Mouse (Mus musculus) R1 (cell line): ENCODE measurements at regions not wholly inside any gene's neighbourhood (a gene's known extent, or its start where the extent isn't known, plus 50 kb on each side); places are given as distances from the start of the nearest gene placed in this dataset.
A peak's percentile ranks its signal among the peaks of the same experiment; 100 is the strongest.

Experiments used
- DNase-seq: peaks from one replicate; pipeline ENCODE4 v3.0.0-alpha.2; 2018; ENCODE audit warnings: low read depth, low spot score

DNA sequence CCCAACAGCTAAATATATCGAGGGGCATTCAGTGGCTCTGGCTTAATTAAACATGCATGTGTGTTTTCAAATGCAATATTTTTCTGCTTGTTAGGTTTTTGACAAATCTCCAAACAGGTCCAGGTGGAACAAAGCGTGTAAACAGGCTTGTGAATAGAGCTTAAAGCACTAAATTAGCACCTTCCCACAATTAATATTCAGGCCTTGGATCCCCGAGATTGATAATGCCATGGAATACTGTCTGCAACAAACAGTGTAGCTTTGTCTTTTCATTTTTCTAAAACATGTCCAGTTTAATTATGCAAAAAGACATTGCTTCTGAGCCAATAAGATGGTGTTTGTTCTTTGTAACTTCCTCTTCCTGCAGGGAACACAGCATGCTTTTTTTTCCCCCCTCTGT, 258.9 kb downstream of the Barhl2 start:
- no peak for DNase-seq

GRCm38 (mm10) chr5:106191141-106191540, 266.8 kb downstream of the Barhl2 start:
- DNase-seq: no peak

DNA sequence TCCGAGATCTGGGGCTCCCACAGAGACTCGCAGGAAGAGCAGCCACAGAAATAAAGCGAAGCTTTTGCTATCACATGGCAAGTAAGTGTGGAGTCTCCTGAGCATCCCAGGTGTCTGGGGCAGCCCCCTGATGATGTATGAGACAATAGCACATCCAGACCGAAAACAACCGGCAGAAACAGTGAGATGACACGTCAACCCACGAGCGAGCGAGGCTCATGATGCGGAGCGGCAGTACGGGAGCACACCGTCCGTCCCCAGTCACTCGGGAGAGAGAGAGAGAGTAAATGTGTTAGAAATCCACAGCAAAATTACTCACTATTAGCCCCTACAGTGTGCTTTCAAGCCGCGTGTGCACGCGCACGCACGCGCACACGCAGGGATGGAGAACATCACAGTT, 276.2 kb downstream of the Barhl2 start:
- no peak for DNase-seq

DNA sequence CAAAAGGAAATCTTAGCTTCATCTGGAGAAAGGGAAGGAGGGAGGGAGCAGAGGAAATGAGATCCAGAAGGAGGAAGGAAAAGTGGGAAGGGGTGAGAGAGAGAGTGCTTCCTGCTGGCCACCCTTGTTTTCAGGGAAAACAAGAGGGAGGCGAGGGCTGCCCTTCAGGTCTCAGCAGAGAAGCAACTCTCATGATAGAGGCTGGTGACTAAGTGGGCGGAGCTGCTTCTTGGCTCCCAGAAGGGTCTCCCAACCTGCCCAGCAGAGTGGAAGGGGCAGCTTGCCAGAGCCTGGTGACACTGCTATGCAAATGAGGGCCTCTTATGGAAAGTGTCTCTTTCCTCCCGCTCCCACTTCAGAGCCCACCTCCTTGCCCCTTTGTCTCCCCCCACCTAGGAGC, 285.8 kb downstream of the Barhl2 start:
- no peak for DNase-seq

GRCm38 (mm10) chr5:106170405-106170804, 287.6 kb downstream of the Barhl2 start:
- peak; percentile 21 for DNase-seq

- no peak for DNase-seq
These were observed 290.4 kb downstream of the Barhl2 start for GRCm38 (mm10) chr5:106167556-106167955.

DNA sequence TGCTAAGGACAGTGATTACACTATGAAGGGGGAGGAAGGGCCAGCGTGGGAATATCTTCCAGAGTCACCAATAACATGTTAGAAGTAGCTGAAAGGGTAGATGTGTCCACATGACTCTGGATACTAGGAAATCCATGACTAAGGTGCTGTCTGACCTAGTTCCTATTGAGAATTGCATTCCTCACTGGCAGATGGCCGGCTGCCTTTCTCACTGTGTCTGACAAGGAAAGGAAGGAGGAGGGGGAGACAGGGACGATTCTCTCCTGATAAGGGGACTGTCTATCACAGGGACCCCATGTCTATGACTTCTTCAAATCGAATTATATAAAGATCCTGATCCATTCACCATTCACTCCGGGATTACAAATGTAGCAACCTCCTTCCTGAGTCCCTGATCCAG, 289.9 kb downstream of the Zfp326 start:
- DNase-seq: no peak

DNA sequence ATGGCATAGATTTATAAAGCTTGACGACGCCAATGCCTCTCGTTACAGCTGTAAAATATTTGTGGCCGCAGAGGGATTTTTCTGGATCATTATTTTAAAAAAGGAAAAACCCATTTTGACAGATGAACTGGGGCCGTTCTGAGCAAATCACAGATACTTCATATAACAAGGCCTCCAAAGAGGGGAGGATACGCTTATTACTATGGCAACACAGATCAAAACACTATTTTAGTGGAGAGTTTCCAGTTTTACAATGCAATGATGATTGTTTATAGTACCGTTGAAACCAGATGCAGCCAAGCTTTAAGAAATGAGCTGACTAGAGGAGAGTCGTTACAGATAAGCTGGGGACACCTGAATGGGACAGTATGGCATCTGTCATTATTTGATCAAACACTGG, 287.8 kb downstream of the Zfp326 start:
- no peak for DNase-seq

DNA sequence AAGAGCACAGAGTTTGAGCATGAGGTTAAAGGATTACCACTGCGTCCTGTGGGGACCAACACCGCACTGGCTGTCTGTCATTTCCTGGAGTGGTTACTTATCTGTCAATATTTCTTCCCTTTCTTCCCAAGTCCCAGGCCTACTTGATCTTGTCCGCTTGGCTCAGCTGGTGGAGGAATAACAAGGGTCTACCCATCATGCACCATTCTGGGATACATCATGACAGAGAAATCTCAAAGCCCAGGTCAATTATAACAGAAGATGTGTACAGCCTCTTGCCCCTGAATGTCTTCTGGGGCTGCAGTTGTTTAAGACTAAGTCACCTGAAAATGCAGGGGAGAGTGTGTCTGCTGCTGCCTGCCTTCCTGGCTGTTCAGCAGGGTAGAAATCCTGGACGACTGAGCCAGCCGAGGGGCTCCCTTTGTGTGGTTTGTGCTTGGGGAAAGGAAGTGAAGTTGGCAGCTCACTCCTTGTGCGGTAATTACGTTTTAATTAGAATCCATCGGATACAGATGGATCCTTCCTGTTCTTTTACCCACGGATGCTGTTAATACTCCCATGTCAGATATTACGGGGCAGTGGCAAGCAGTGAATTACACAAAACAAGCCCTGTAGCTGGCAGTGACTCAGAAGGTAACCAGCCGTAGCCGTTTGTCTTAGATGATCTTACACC, 286.8 kb downstream of the Zfp326 start:
- DNase-seq: no peak

- DNase-seq: no peak
These were observed 262.7 kb downstream of the Zfp326 start for GRCm38 (mm10) chr5:106139109-106139508.

- no peak for DNase-seq
These were observed 246.6 kb downstream of the Zfp326 start for GRCm38 (mm10) chr5:106122928-106123327.

DNA sequence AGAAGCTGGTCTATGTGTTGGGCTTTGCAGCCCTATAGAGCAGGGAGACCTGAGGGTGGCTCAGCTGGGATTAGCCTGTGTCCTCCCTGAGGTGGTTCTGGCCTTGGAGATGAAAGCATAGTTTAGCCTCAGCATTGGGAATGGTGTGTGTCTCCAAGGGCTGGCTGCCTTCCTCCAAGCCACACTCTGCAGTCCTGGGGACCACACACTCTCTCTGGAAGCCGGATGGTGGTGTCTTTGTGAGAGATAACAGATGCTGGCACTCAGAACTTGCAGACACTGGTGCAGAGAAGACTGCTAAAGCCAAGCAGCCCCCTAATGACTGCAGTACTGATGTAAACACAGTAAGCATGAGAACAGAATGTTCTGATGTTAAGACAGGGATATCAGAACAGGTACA, 243.2 kb downstream of the Zfp326 start:
- no peak for DNase-seq

- no peak for DNase-seq
These were observed 236.8 kb downstream of the Zfp326 start for GRCm38 (mm10) chr5:106113186-106113585.

DNA sequence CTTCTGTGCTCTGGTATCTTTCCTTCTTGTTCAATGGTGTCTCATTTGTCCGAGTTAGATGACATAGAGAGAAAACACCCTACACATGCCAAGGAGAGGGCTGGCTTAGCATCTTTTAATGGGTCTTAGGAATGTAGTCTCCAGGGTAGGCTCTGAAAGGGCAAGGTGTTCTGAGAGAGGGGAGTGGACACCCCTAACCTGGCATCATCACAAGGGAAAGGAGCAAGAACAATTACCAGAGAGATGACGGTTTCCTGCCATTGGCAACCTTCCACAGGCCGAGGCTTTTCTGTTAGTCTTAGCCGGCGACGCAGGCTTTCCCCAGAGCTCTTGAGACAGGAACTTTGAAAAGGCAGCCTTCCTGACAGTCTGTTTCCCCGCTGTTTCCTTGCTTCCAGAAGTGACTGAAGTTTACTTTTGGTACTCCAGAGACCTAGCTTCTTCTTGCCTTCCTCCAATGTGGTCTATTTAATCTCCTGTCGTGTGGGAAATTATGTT, 232.2 kb downstream of the Zfp326 start:
- no peak for DNase-seq

GRCm38 (mm10) chr5:106102255-106102654, 225.9 kb downstream of the Zfp326 start:
- DNase-seq: no peak

DNA sequence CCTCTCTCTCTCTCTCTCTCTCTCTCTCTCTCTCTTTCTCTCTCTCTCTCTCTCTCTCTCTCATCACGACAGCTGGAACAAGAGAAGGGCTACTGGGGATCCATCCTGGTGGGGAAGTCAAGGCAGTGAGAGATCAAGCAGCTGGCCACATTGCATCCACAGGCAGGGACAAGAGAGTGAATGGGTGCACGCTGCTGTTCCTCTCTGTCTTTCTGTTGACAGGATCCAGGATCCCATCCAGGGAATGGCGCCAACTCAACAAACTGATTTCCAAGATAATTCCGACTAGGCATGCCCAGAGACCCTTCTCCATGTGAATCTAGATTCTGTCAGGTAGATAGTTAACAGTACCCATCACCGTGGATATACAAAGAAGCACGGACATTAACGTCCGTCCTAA, 222.5 kb downstream of the Zfp326 start:
- no peak for DNase-seq

DNA sequence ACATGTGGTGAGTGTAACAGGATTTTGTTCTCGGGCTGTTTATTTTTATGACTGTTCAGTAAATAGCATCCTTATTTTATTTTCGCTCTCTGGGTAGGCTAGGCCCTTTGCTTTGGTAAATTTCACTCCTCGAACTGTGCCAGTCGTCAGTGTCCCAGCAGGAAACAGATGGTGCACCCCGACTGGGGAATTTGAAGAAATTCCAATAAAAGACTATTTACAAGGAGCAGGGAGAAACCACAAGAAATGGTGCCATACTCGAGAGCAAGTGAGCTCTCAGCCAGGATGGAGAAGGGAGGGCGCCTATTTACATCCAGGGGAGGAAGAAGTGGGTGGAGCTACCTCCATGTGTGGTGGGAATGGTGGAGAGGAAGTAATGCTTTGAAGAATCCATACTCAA, 213.0 kb downstream of the Zfp326 start:
- no peak for DNase-seq

GRCm38 (mm10) chr5:106088478-106089185, 212.3 kb downstream of the Zfp326 start:
- DNase-seq: peak; percentile 53

DNA sequence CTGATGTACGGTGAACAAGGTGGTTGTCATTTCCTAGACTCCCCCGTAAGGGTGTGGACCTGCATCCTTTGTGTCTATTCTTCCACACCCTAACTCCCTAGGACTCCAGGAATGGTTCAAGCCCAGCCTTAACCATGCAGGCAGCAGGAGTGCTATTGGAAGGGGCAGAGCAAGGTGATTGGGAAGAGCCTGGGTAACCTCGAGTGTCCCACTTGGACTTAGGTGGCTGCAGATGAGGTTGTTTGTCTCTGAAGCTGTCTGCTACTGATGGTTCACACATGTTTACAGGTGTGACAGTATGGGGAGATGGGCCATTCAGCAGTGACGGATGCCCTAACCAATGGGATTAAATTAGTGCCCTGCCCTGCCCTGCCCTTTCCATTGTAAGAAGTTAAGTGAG, 207.4 kb downstream of the Zfp326 start:
- peak; percentile 38 for DNase-seq

- DNase-seq: no peak
These were observed 206.5 kb downstream of the Zfp326 start for GRCm38 (mm10) chr5:106082891-106083290.

- DNase-seq: peak; percentile 54
These were observed 190.8 kb downstream of the Zfp326 start for GRCm38 (mm10) chr5:106067124-106067551.

GRCm38 (mm10) chr5:106066706-106067105, 190.3 kb downstream of the Zfp326 start:
- peak; percentile 26 for DNase-seq

- no peak for DNase-seq
These were observed 188.0 kb downstream of the Zfp326 start for GRCm38 (mm10) chr5:106064366-106064765.
